Mouse (Mus musculus): Measurements from ENCODE around the gene Ankrd26. TPM values are rescaled to one million over a fixed set of nuclear protein-coding genes. Genes with fewer than 3 reads are reported as not detected.
A peak's percentile ranks its signal among the peaks of the same experiment; 100 is the strongest.

The Ankrd26 gene
- polyA plus RNA-seq, 1 experiment from 2014 or later, result 8.3 TPM

DNA sequence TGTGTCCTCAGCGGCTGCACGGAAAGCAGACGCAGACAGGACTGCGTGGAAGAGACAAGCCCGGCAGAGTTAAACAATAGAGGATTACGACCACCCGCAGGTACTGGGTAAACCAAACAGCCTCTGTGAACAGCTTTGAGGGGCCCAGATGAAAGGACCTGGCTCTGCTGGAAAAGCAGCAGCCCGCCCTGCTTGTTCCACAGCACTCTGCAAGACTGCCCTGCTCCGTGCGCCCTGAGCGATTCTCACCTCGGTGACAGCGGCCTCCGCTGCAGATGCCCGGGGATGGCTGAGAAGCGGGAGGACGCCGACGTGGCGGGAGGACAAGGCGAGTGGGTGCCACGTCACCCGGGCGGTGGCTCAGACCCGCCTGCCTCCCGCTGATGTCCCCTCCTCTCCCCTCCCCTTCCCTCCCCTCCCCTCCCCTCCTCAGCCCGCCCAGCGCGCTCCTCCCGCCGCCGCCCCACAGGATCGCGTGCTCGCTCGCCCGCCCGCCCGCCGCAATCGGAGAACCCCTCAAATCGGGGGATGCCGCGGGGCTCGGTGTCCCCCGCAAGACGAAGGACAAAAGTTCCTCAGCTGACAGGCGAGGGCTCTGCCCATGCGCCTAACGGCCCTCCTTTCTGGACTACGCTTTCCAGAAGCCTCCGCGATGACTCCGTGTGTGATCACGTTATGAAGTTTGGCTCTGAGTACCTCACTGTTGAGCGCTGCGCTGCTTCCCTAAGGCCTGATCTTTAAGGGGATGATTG, 82.9 kb downstream of the Ankrd26 start, which contains the start of gene Zfp9:
TSS of gene Zfp9 (minus strand) at position 364 of the 752 bp plus-strand sequence.
- Histone ChIP-seq H3K4me3 (peak within 1 kb of the TSS; percentile 61), H3K27ac (ENCODE audit: poor library complexity, severe bottlenecking) (peak within 1 kb of the TSS; percentile 74), H3K27me3 (replicated peaks) (no peaks in the 10 kb centered on the region), H3K9me3 (replicated peaks) (no peaks in the 10 kb centered on the region), H3K4me1 (replicated peaks) (peaks cover 16% of the 10 kb centered on the region), H3K9ac (peak within 1 kb of the TSS; percentile 78), H3K36me3 (peaks cover 14% of the 10 kb centered on the region), H3K4me2 (peak within 1 kb of the TSS; percentile 72)
- ATAC-seq (ENCODE audit: insufficient number of reproducible peaks, low FRiP score), result peak; percentile 92
- WGBS, result 1% methylated on average over 40 of the region's 57 CpGs

DNA sequence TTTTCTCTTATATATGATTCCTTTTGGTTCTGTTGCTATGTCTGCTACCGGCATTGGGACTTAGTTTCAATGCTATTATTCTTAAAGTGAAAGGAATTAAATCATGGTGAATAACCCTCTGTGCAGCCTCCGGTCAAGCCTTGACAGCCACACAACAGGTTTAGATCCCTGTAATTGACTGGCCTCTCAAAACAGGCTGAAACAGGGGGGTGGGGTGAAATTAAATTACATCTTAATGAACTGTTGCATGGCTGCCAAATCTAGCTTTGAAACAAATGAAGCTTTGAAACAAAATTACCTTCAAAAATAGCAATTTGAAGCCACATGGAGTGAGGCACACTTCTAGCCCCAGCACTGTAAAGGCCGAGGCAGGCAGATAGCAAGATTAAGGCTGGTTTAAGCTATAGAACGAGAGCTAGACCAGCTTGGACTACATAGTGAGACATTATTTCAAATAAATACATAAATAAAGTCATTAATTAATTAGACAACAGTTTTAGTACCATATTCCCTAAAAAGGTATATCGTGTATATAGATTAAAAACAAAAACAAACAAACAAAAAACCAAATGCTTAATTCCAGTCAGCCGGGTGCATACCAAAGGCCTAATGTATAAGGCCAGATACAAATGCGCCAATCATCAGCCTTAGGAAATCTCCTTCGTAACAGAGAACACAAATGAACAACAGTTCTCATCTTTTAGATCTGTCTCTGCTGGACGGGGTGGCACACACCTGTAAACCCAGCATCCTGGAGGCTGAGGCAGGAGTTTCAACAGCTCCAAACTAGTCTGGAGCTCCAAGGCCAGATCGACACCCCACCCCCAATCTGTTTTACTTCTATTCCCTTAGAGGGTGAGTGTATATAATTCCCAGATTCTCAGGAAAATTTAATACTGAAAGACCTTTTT, 83.9 kb downstream of the Ankrd26 start:
- peak overlapping the region; percentile 78 for H3K9ac ChIP-seq
- peaks cover 16% of the 10 kb centered on the region for H3K4me1 ChIP-seq (replicated peaks)
- peak overlapping the region; percentile 72 for H3K4me2 ChIP-seq
- WGBS, result 41% methylated on average over 10 of the region's 10 CpGs
- no peaks in the 10 kb centered on the region for H3K9me3 ChIP-seq (replicated peaks)
- H3K27ac ChIP-seq (ENCODE audit: poor library complexity, severe bottlenecking), result no peak overlapping the region
- H3K36me3 ChIP-seq, result peaks cover 16% of the 10 kb centered on the region
- H3K4me3 ChIP-seq, result peak overlapping the region; percentile 61
- ATAC-seq (ENCODE audit: insufficient number of reproducible peaks, low FRiP score), result no peak
- no peaks in the 10 kb centered on the region for H3K27me3 ChIP-seq (replicated peaks)

DNA sequence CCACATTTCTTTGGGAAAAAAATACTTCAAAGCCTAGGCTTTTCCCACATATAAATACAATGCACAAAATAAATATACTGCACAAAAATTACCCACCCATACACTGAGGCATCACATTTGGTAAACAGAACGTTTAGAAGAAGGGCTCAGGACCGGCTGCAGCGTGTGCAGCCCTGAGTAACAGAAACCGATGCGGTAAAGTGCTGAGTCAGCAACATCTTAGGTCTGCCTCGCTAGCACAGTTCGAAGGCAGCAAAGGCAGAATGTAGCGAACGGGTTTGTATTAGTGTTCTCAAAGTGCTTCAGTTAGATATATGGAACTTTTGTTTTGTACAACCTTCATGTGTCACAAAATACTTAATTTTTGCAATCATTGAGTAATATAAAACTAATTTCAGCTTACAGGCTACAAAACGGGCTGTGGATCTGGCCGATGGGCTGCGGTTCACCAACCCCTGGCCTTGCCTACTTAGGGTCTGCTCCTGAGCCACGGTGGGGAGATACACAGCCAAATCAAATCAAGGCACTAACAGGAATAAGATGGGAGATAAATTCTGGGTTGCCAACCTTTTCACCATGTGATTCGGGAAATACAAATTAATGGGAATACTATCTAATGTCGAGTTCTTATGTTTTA, 99.8 kb downstream of the Ankrd26 start:
- H3K27ac ChIP-seq (ENCODE audit: poor library complexity, severe bottlenecking), result no peak overlapping the region
- no peaks in the 10 kb centered on the region for H3K9me3 ChIP-seq (replicated peaks)
- H3K4me1 ChIP-seq (replicated peaks), result no peaks in the 10 kb centered on the region
- no peak for ATAC-seq (ENCODE audit: insufficient number of reproducible peaks, low FRiP score)
- H3K9ac ChIP-seq, result no peak overlapping the region
- 80% methylated on average over 15 of the region's 15 CpGs for WGBS
- peaks cover 47% of the 10 kb centered on the region for H3K36me3 ChIP-seq
- H3K4me2 ChIP-seq, result no peak overlapping the region
- H3K27me3 ChIP-seq (replicated peaks), result no peaks in the 10 kb centered on the region
- H3K4me3 ChIP-seq, result no peak overlapping the region

DNA sequence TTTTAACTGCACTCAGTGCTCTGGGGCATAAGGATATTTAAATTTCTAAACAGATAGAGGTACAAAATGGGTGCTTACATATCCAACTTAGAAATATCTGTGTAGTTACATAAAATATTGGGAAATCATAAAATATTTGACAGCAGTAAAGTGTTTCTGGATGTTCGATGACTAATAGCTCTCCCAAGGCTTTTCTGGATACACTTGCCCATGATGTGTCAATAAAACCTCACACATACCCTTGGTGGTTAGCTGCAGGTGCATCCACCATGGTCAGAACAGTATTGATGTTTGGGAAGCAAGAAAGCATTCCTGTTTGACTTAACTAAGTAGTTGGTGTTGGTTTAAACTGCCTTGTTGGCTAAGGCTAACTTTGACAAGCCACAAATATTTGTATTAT, 104.3 kb downstream of the Ankrd26 start:
- 85% methylated on average over 1 of the region's 1 CpGs for WGBS
- Histone ChIP-seq H3K27ac (ENCODE audit: poor library complexity, severe bottlenecking) (no peak overlapping the region), H3K9me3 (replicated peaks) (no peaks in the 10 kb centered on the region), H3K9ac (no peak overlapping the region), H3K27me3 (replicated peaks) (no peaks in the 10 kb centered on the region), H3K36me3 (peaks cover 13% of the 10 kb centered on the region), H3K4me1 (replicated peaks) (peaks cover 10% of the 10 kb centered on the region), H3K4me2 (no peak overlapping the region), H3K4me3 (no peak overlapping the region)
- ATAC-seq (ENCODE audit: insufficient number of reproducible peaks, low FRiP score), result no peak

DNA sequence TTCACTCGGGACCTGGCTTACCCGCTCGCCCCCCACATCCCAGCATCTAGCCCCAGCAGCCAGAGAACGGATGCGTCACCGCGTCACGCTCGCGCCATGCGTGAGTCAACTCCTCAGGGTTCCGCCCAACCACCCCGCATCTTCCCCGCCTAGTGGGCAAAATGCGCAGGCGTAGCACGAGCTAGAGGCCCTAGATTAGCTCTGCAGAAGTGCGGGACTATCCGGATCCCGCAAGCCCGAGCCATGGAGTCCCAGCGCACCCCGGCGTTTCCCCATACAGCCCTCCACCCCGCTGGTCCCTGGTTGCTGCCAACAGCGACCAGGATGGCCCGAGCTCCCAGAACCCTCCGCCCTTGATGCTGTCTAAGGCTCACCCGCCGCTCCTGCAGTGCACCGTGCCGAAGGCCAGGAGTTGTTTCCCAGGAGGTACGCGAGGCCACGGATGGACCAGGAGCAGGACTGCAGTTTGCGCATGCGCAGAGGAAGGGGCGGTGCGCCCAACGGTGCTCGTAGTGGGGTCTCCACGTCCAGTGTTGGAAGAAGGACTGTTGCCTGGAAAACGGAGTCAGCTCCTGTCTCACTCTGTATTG, 106.9 kb downstream of the Ankrd26 start, which contains the start of gene Zfp248:
TSS of gene Zfp248 (minus strand) at position 487 of the 590 bp plus-strand sequence.
- Histone ChIP-seq H3K9me3 (replicated peaks) (no peaks in the 10 kb centered on the region), H3K27me3 (replicated peaks) (no peaks in the 10 kb centered on the region), H3K36me3 (peaks cover 12% of the 10 kb centered on the region), H3K4me2 (peak within 1 kb of the TSS; percentile 83), H3K9ac (peak within 1 kb of the TSS; percentile 90), H3K4me1 (replicated peaks) (peaks cover 10% of the 10 kb centered on the region), H3K4me3 (peak within 1 kb of the TSS; percentile 84), H3K27ac (ENCODE audit: poor library complexity, severe bottlenecking) (peak within 1 kb of the TSS; percentile 90)
- peak; percentile 93 for ATAC-seq (ENCODE audit: insufficient number of reproducible peaks, low FRiP score)
- WGBS, result under 1% methylated on average over 43 of the region's 43 CpGs

DNA sequence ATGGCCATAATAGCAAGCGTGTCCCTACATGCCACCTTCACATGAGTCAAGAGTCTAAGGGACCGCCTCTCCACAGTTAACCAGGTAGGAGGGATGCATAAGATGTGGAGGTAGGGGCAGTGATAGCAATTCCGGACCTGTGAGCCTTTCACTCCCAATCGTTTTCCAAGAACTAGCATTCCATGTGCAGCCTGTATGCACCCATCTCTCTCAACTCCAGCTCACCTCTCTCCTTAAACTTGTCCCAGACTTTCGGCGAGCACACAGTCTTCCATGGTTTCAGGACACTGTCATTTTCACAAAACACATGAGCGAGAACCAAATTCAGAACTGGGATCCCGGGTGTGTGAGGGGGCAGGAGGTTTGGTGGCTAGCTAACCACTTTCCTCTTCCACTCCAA, 107.6 kb downstream of the Ankrd26 start:
- peak overlapping the region; percentile 83 for H3K4me2 ChIP-seq
- 43% methylated on average over 8 of the region's 8 CpGs for WGBS
- ATAC-seq (ENCODE audit: insufficient number of reproducible peaks, low FRiP score), result no peak
- H3K9ac ChIP-seq, result peak overlapping the region; percentile 90
- H3K27ac ChIP-seq (ENCODE audit: poor library complexity, severe bottlenecking), result no peak overlapping the region
- H3K36me3 ChIP-seq, result peaks cover 12% of the 10 kb centered on the region
- H3K4me3 ChIP-seq, result peak overlapping the region; percentile 84
- H3K9me3 ChIP-seq (replicated peaks), result no peaks in the 10 kb centered on the region
- H3K27me3 ChIP-seq (replicated peaks), result no peaks in the 10 kb centered on the region
- peaks cover 10% of the 10 kb centered on the region for H3K4me1 ChIP-seq (replicated peaks)

Other genes starting within 250 kb of the Ankrd26 start
- 29.7 and 31.5 TPM in 2 replicates for gene Bms1, start 142.8 kb downstream of the Ankrd26 start, polyA plus RNA-seq (2016; fragmentation: Nextera tagmentation; extraction: Ambion mirVana)
- gene Zfp248, start 106.7 kb downstream of the Ankrd26 start, polyA plus RNA-seq (2016; fragmentation: Nextera tagmentation; extraction: Ambion mirVana), result 5.9 and 7.1 TPM in 2 replicates
- 9.1 and 10.3 TPM in 2 replicates for gene Zfp9, start 82.9 kb downstream of the Ankrd26 start, polyA plus RNA-seq (2016; fragmentation: Nextera tagmentation; extraction: Ambion mirVana)

Measured in heart, embryonic 12.5 days (tissue).